Mouse (Mus musculus): ENCODE measurements around the gene Notum. TPM values are rescaled to one million over a fixed set of nuclear protein-coding genes. Genes with fewer than 3 reads are reported as not detected.

Notum gene
- polyA plus RNA-seq, 1 experiment, result 13.0 TPM

GRCm38 (mm10) chr11:120633520-120634343 lies 27.2 kb downstream of the Notum start, which contains the start of gene Mafg:
Gene Mafg (minus strand): TSS chr11:120633600.
- DNase-seq (ENCODE audit: low spot score), result peak; percentile 80

GRCm38 (mm10) chr11:120632559-120633519 lies 28.1 kb downstream of the Notum start:
- DNase-seq (ENCODE audit: low spot score), result peak; percentile 72

DNA sequence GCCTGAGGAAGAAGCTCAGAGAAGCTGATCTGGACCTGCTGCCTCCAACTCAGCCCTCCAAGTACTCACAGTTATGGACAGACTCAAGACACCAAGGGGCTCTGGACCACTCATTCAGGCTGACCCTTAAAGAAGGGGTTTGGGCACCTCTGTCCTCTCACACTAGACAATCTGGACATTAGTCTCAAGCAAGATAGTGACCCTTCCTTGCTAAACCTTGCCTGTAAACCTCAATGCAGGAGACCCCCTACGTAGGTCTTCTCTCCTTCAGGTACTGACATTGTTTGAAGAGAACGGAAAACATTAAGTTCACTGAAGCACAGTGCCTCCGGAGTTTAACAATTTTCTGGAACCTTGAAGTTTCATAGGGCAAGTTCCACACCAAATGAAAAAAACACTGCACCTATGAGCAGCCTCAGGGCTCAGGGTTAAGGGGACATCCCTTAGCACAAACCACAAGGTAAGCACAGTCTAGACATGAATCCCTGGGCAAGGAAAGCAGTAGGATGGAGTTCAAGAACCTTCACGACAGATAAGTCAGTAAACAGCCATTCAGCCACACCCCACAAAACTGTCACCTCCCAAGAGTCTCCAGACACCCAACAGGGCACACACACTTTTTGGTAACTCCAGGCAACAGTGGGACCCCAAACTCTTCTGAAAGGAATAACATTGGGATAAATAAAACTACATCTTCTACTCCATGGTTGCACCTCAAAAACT lies 29.1 kb downstream of the Notum start:
- DNase-seq (ENCODE audit: low spot score), result no peak

- no peak for DNase-seq (ENCODE audit: low spot score)
Observed at GRCm38 (mm10) chr11:120630881-120631725, 29.9 kb downstream of the Notum start.

DNA sequence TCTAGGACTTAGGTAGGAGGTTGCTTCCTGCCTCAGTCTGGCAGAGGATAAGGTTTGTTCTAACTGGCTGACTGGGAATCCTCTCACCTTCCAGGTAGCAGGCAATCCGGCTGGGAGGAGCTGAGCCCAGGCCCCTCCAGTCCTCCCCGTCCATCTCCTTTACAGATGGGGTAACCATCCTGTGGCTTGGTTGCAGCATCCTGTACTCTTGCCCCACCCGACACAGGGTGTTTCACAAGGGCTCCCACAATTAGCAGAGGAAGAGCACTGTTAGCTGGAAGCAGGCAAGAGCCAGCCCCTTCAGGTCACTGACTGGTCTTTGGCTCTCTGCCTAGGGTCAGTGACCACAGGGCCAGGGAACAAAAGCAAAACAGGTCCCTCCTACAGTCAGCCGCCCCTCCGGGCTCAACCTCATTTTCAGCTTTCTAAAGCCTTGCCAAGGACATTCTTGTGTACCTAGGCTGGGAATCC lies 30.5 kb downstream of the Notum start:
- no peak for DNase-seq (ENCODE audit: low spot score)

DNA sequence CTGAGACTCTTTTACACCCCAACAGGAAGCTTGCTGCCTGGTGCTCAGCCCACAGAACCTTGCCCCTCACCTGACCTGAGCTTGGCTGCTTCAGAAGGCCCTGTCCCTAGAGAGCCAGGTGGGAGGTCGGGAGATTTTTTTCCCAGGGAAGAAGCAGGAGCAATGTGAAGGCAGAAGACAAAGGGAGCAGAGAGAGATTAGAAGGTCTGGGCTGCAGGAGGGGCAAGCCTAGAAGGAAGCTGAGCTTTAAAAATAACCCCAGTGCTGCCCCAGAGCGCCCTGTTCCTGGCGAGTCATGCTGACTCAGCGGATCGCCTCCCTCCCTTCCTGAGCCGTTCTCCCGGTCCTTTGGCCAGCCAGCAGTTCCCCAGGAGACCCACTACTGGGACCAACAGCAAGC lies 31.1 kb downstream of the Notum start:
- no peak for DNase-seq (ENCODE audit: low spot score)

- DNase-seq (ENCODE audit: low spot score), result no peak
Observed at GRCm38 (mm10) chr11:120629341-120629730, 31.6 kb downstream of the Notum start.

DNA sequence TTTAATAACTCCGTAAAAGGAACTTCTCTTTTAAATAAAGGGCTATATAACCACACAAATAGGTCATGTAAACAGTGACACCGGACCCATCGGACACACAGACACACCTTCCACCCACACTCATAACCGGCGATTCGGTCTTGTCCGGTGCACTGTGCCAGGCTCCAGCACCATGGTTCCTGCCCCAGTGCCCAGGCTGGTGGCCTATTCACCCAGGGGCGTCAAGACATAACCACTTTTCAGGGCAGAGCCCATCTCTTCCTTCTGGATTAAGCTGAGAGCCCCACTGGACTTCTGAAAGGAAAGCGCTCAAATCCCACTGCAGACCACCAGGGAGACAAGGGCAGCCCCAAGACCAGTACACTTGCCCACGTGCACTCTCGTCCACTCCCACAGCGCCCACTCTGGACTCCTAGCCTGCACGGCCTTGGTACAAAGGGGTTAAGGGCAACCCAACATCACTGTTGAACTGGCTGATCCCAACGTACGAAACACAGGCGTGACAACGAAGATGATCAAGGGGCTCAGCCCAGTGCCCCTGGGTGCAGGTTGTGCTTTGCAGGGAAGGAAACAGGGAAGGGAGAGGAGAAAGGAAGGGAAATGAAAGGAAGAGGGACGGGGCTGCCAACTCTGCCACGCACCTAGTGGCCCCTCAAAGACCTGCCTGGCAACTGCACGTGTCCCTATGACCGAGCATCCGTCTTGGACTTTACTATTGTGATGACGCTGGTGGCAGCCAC lies 32.2 kb downstream of the Notum start:
- DNase-seq (ENCODE audit: low spot score), result no peak

DNA sequence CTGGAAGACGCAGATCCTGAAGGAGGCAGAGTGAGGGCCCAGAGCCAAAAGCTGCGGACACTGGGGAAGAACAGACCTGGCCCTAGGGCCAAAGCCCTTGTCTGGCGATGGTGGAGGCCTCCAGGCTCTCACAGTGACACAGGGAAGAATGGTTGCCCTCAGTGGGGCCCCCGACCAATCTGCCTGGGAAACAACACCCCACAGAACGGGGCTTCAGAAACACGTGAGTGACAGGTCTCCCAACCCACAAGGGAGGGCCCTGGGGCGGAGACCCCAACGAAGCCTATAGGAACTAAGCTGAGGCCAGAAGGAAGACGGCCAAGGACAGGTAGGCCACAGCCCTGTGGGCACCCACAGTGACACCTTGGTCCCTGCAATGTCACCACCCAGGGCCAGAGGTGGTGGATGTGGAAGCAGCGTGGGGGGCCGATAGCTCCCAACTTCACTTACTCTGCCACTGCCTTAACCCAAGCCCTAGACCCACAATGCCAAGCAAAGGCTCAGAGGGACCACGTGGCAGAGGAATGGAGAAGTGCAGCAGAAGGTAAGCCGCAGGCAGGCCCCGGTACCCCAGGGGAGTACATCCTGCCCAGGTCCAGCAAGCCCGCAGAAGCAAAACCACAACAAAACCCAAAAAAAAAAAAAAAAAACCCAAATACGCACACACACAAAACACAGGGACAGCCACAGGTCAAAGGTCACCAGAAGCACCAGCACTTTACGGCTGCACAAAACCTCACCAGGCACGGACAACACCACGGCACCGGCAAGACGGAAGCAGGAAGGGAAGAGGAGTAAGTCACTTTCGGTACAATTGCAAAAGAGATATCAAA lies 33.3 kb downstream of the Notum start:
- DNase-seq (ENCODE audit: low spot score), result peak; percentile 20

- DNase-seq (ENCODE audit: low spot score), result no peak
Observed at GRCm38 (mm10) chr11:120626785-120627467, 34.0 kb downstream of the Notum start.

DNA sequence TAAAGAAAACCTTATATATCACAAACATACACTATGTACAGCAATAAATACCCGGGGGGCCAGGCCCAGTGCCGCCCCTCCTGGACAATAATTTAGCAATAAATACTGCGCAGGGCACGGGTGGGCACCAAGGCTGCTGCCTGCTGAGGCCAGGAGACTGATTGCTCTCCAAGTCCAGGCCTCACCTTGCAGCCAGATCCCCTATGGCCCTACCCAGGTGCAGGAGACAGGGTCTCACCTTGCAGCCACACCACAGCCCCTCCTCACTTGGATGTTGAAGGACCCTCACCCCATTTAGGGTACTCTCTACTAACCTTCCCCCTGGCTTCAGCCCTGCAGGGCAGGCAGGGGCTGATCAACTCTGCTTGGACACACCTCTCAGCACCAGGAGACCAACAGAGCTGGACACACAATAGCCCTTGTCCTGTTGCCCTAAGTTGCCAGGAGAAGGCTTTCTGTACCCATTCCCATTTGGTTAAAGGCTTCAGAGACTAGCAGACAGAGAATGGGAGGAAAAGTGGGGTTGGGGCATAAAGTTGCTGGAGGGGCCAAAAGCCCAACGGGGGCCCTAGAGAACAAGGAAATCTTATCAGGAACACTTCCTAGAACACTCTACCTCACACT lies 35.7 kb downstream of the Notum start, which contains the start of gene Sirt7:
Gene Sirt7, minus strand, starts transcription at position 89 of the 624 bp plus-strand sequence.
- DNase-seq (ENCODE audit: low spot score), result peak; percentile 19

DNA sequence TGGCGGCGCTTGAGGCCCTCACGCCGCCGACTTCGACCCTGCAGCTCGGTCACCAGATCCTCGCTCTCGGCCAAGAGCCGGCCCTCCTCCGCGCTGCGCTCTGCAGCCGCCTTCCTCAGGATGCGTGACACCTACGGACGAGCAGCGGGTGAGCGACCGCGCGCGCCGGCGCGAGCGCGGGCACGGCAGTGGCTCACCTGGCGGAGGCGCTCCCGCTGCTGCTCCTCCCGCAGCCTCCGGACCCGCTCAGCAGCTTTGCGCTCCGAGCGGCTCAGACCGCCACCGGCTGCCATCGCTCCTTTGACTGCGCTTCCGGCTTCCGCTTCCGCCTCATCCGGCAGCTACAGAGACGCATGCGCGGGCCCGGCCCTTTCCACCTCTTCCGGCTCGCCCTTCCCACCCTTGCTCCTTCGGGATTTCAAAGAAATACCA lies 36.3 kb downstream of the Notum start:
- DNase-seq (ENCODE audit: low spot score), result peak; percentile 70

GRCm38 (mm10) chr11:120623961-120624679 lies 36.9 kb downstream of the Notum start:
- no peak for DNase-seq (ENCODE audit: low spot score)

DNA sequence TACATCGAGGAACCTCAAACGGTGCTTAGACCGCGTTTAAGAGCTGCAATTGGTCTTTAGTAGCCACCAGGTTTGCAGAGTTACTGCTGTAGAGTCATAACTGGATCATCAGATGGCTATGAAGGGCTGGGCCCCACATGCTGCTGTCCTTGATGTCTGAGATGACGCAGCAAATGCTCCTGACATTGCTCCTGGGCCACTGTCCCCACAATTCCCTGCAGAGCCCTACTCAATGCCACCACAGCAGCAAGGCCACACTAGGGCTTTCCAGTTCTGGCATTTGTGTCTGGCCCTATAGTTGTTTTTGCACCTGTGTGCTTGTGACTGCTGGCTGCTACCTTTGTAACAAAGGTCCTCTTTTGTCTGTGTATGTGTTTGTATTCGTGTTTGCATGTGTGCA lies 38.2 kb downstream of the Notum start:
- DNase-seq (ENCODE audit: low spot score), result no peak

DNA sequence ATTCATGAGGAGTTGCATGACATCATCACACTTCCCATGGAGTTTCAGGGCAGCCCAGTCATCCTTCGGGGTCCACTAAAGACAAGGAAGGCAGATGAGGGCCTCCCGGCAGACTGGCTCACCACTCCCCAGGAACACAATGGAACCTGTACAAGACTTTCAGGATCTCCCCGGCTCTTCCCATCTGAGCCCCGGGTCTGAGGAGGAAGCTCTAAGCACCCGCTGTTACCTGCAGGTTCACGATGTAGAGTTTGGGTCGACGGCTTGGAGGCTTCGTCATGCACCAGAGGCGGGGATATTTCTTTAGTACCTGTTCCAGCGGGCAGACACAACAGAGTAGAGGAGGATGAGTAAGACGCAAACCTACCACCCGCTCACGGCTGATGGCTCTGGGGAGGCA lies 40.8 kb downstream of the Notum start:
- DNase-seq (ENCODE audit: low spot score), result peak; percentile 20

DNA sequence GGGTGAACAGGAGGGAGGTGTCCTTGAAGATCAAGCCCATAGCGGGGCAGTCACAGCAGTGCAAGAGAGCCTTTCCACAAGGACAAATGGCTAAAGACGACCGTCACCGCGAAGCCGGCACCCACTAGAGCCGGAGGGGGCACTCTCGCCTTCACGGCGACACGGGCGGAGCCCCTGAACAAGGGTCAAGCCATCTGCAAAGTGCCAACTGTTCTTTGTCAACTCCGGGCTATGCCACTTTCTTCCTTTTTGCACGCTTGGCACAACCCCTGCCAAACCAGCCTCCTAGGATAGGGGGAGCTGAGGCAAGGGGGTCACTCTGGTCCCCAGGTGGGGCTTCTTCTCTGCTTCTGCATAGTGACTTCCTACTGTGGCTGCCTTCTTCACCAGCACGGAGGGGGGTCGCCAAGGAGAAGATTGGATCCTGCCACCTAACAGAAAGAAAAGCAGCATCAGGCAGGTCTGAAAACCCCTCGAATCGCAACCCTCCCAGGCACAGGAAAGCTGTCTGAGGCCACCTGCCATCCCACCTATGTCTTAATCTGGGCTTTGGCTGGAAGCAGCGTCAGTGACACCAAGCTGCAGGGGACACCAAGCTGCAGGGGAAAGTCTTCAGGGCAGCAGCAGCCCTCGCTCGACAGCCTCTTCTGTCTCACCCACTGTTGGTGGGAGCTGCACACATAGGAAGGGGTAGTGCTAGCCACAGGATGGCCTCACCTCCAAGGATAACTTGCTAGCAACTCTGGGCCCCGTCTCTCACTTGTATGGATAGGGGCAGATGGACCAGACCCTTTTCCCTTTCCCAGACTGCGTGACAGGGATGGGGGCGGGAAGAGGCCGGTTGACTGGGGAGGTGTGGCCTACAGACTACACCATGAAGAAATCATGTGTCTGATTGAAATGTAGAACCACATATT lies 42.1 kb downstream of the Notum start:
- no peak for DNase-seq (ENCODE audit: low spot score)
